Mouse (Mus musculus) midbrain, postnatal 0 days (tissue): ENCODE results near the gene Rapgef1. TPM values are rescaled to one million over a fixed set of nuclear protein-coding genes. Genes with fewer than 3 reads are reported as not detected.
A peak's percentile ranks its signal among the peaks of the same experiment; 100 is the strongest.

ENCODE experiments used
- ATAC-seq: fragments of 200-750 bp; cut with Nextera tagmentation; 2 replicates; pipeline ENCODE4 v1.8.0; 2017; ENCODE audit warnings: moderate number of reproducible peaks, mild to moderate bottlenecking, moderate TSS enrichment, moderate library complexity; ENCODE audit not compliant: low FRiP score
- DNase-seq: peaks from one replicate; pipeline ENCODE4 v3.0.0-alpha.2; 2015; ENCODE audit warnings: low spot score
- H3K27ac ChIP-seq: fragments of 300-500 bp; sonication (generic); 2 replicates; pipeline ENCODE4 v1.5.1; 2014; ENCODE audit warnings: low read depth, mild to moderate bottlenecking, low read length, mixed read lengths
- H3K27me3 ChIP-seq: fragments of 300-500 bp; sonication (generic); 2 replicates; pipeline ENCODE4 v1.6.1; 2014; ENCODE audit warnings: low read length, control low read depth, mixed read lengths; ENCODE audit not compliant: insufficient read depth
- H3K36me3 ChIP-seq: fragments of 300-500 bp; sonication (generic); 2 replicates; pipeline ENCODE4 v1.6.1; 2014; ENCODE audit warnings: low read length, control low read depth, mixed read lengths; ENCODE audit not compliant: insufficient read depth
- H3K4me1 ChIP-seq: fragments of 300-500 bp; sonication (generic); 2 replicates; pipeline ENCODE4 v1.6.1; 2014; ENCODE audit warnings: mild to moderate bottlenecking, control low read depth, antibody characterized with exemption, low read length, mixed read lengths; ENCODE audit not compliant: insufficient read depth
- H3K4me2 ChIP-seq: fragments of 300-500 bp; sonication (generic); 2 replicates; pipeline ENCODE4 v1.6.1; 2014; ENCODE audit warnings: low read depth, mild to moderate bottlenecking, low read length, mixed read lengths; ENCODE audit not compliant: poor library complexity, severe bottlenecking
- H3K4me3 ChIP-seq: fragments of 300-500 bp; sonication (generic); 2 replicates; pipeline ENCODE4 v1.5.1; 2014; ENCODE audit warnings: low read depth, mild to moderate bottlenecking, low read length, moderate library complexity
- H3K9ac ChIP-seq: fragments of 300-500 bp; sonication (generic); replicated peaks from 2 replicates; pipeline ENCODE4 v1.6.1; 2014; ENCODE audit warnings: mild to moderate bottlenecking, low read length, moderate library complexity, mixed read lengths; ENCODE audit not compliant: poor library complexity, severe bottlenecking
- H3K9me3 ChIP-seq: fragments of 300-500 bp; sonication (generic); 2 replicates; pipeline ENCODE4 v1.6.1; 2016; ENCODE audit warnings: low read length, control low read depth
- CTCF ChIP-seq: IDR thresholded peaks from 2 replicates; pipeline ENCODE4 v1.5.1; 2016; ENCODE audit warnings: antibody characterized with exemption, mild to moderate bottlenecking
- WGBS: fragments of 180-500 bp; shearing (Covaris S2); extraction: QIAGEN DNeasy Blood & Tissue Kit; methylation state at CpG from one replicate; pipeline ENCODE4 v1.1.7; 2014; 5-methylcytosine and 5-hydroxymethylcytosine counted together
- polyA plus RNA-seq: library from polyadenylated mRNA; unstranded; fragments of >200 nt; fragmentation: Nextera tagmentation; extraction: Ambion mirVana; gene quantifications from 2 replicates; pipeline ENCODE4 v1.2.1, GENCODE M21; 2015
- total RNA-seq: library from RNA; depleted of rRNA; stranded (reverse); fragments of >200 nt; gene quantifications from 2 replicates; pipeline ENCODE4 v1.2.3, GENCODE M21; 2014

Gene Rapgef1
- total and polyA plus RNA-seq, 2 experiments from 2014 or later: 16.2 to 109 TPM

DNA sequence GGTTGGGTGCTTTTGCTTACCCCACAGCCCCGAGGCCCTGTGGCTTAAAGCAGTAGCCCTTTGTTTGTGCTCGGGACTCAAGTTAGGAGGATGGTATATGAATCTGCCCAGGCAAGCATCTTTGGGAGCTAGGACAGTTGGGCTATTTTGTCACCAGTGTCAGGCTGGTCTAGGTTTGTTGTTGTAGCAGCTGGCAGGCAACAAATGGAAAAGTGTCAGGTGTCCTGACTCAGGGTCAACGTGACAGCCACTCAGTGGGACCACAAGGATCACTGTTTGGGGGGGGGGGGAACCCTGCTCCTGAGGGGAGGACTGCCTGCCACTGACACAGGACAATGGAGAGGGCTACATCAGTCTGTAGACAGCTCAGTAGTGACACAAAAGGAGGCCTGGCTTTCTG is 91.5 kb downstream of the Rapgef1 start:
- DNase-seq (no peak), ATAC-seq (no peak)
- Histone ChIP-seq H3K27ac (no peak overlapping the region), H3K36me3 (peaks cover 49% of the 10 kb centered on the region), H3K4me2 (no peak overlapping the region), H3K4me3 (no peak overlapping the region), H3K9me3 (no peaks in the 10 kb centered on the region), H3K4me1 (no peaks in the 10 kb centered on the region), H3K27me3 (no peaks in the 10 kb centered on the region), H3K9ac (no peak overlapping the region)
- TF ChIP-seq CTCF: no peak
- WGBS: 74% methylated on average over 3 of the region's 3 CpGs

DNA sequence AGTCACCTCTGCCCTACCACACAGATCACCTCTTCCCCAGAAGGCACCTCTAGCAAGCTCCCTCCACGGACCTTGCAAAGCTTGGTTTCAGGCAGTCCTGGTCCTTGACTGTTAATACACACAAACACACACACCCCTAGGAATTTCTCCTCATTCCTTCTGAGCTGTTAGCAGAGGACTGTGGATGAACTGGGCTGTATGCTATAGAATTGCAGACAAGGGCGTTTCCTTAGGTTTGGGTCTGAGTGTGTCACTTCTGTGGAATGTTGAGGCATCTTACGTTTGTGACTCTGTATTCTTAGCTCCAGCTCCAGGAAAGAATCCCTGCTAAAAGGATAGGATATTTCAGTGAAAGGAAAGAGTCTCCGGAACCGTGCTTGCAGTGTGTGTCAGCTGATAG is 92.4 kb downstream of the Rapgef1 start:
- no peak for DNase-seq
- no peaks in the 10 kb centered on the region for H3K9me3 ChIP-seq
- ATAC-seq: no peak
- H3K36me3 ChIP-seq: peaks cover 48% of the 10 kb centered on the region
- H3K27me3 ChIP-seq: no peaks in the 10 kb centered on the region
- no peak for TF ChIP-seq CTCF
- no peak overlapping the region for H3K27ac ChIP-seq
- H3K4me1 ChIP-seq: no peaks in the 10 kb centered on the region
- no peak overlapping the region for H3K4me2 ChIP-seq
- H3K9ac ChIP-seq: no peak overlapping the region
- no peak overlapping the region for H3K4me3 ChIP-seq
- 85% methylated on average over 5 of the region's 5 CpGs for WGBS

DNA sequence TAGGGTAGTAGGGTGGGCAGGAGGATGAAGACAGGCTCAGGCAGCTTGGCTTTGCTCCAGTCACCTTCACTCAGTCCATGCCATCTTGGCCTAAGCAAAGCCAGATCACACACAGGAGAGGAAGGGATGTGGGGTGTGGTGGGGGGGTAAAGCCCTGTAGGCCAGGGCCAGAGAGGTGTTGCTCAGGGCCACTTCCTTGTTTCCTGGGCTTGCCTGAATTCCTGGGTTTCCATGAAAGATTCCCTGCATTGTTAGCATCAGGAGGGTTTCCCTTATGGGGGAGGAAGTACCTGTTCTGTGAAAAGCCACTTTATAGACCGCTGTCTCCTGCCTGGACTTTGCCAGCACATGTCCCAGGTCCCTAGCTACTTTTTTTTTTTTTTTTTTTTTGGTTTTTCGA is 94.0 kb downstream of the Rapgef1 start:
- DNase-seq (no peak), ATAC-seq (no peak)
- Histone ChIP-seq H3K36me3 (peaks cover 39% of the 10 kb centered on the region), H3K27ac (no peak overlapping the region), H3K4me1 (no peaks in the 10 kb centered on the region), H3K9me3 (no peaks in the 10 kb centered on the region), H3K27me3 (no peaks in the 10 kb centered on the region), H3K4me2 (no peak overlapping the region), H3K9ac (no peak overlapping the region), H3K4me3 (no peak overlapping the region)
- TF ChIP-seq CTCF: no peak
- WGBS: 93% methylated on average over 1 of the region's 2 CpGs

DNA sequence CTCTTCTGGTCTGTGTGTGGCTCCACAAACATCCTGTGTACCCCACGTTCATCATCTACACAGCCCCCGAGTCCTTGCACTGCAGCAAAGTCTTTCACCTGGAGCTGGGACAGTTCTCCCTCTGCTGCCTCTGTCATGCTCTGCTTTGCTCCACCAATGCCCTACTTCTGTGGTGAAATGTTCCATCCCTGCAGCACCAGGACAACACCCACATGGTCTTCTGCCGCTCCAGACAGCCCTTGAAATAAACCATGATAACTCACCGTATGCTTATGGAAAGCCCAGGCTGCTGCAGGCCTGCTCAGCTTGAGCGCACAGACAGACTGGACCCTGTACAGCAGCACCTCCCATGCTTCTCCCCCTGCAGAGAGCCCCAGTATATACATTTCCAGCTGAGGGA is 94.6 kb downstream of the Rapgef1 start:
- Histone ChIP-seq H3K4me1 (no peaks in the 10 kb centered on the region), H3K27me3 (no peaks in the 10 kb centered on the region), H3K9me3 (no peaks in the 10 kb centered on the region), H3K4me2 (no peak overlapping the region), H3K4me3 (no peak overlapping the region), H3K9ac (no peak overlapping the region), H3K36me3 (peaks cover 39% of the 10 kb centered on the region), H3K27ac (no peak overlapping the region)
- DNase-seq: no peak
- ATAC-seq: no peak
- no peak for TF ChIP-seq CTCF
- 90% methylated on average over 5 of the region's 5 CpGs for WGBS

DNA sequence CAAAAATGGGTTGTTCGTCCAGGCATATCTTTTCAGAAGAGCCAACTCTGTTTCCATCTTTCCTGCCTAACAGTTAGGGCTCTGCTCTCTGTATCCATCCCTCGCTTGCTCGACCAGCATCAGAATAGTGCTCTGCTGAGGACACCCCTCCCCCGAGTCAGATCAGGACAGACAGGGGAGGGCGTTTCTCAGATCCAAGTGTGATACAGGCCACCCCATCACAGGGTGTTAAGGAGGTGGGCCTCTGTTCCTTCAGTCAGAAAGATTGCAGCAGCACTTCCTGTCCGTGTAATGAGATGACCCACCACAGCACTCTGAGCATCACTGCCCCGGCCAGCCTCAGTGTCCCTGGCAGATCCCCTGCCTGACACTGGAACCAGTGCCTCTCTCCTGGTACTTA is 96.6 kb downstream of the Rapgef1 start:
- no peak overlapping the region for H3K4me2 ChIP-seq
- H3K9ac ChIP-seq: no peak overlapping the region
- ATAC-seq (no peak), DNase-seq (no peak)
- no peaks in the 10 kb centered on the region for H3K4me1 ChIP-seq
- whole genome bisulfite sequencing: 46% methylated on average over 7 of the region's 7 CpGs
- TF ChIP-seq CTCF: no peak
- no peaks in the 10 kb centered on the region for H3K27me3 ChIP-seq
- H3K4me3 ChIP-seq: no peak overlapping the region
- peaks cover 39% of the 10 kb centered on the region for H3K36me3 ChIP-seq
- no peaks in the 10 kb centered on the region for H3K9me3 ChIP-seq
- no peak overlapping the region for H3K27ac ChIP-seq

DNA sequence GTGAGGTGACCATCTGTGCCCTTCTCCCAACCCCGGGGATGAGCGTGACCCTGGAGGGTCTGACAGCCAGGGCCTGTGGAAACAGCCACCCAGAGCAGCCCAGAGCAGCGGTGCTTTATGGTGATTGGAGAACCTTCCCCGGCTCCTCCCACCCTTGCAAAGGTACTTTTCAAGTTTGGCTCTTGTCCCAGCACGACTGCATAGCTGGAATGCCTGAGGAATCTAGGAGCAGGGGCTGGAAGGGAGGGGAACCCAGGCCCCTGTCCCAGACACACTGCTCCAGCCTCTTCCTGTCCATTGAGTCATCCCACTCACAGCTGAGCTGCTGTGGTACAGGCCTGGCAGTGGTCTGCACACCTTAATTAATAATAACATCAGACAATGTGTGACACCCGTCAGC is 97.2 kb downstream of the Rapgef1 start:
- Histone ChIP-seq H3K9ac (no peak overlapping the region), H3K9me3 (no peaks in the 10 kb centered on the region), H3K27ac (no peak overlapping the region), H3K27me3 (no peaks in the 10 kb centered on the region), H3K36me3 (peaks cover 34% of the 10 kb centered on the region), H3K4me1 (no peaks in the 10 kb centered on the region), H3K4me3 (no peak overlapping the region), H3K4me2 (no peak overlapping the region)
- TF ChIP-seq CTCF: no peak
- 31% methylated on average over 6 of the region's 6 CpGs for WGBS
- ATAC-seq: peak; percentile 39; the same call in 1 of the 2 replicates
- no peak for DNase-seq
